Mouse (Mus musculus) c-Kit-positive CD71-positive TER-119-negative erythroid progenitor cells, embryonic 14.5 days (primary cell): ENCODE measurements around the gene Stx1a.

Experiments
- DNase-seq: peaks from one replicate; pipeline ENCODE4 v3.0.0-alpha.2; 2013; ENCODE audit warnings: low read depth

Gene Stx1a

GRCm38 (mm10) chr5:135008671-135009589, 14.4 kb upstream of the Stx1a start, which contains the start of gene Abhd11:
Gene Abhd11 (plus strand): TSS chr5:135009152.
- DNase-seq = peak; percentile 100

GRCm38 (mm10) chr5:135009590-135010319, 13.5 kb upstream of the Stx1a start:
- DNase-seq = peak; percentile 87

GRCm38 (mm10) chr5:135010320-135010709, 13.0 kb upstream of the Stx1a start:
- no peak for DNase-seq

- no peak for DNase-seq
These were observed 12.2 kb upstream of the Stx1a start for GRCm38 (mm10) chr5:135010841-135011743.

- DNase-seq = no peak
These were observed 11.3 kb upstream of the Stx1a start for GRCm38 (mm10) chr5:135011809-135012613.

- DNase-seq = peak; percentile 79
These were observed 10.4 kb upstream of the Stx1a start for GRCm38 (mm10) chr5:135012671-135013441.

- DNase-seq = peak; percentile 79
These were observed 7.8 kb upstream of the Stx1a start for GRCm38 (mm10) chr5:135015497-135015896.

GRCm38 (mm10) chr5:135016224-135016759, 7.0 kb upstream of the Stx1a start:
- DNase-seq = no peak

- no peak for DNase-seq
These were observed 1.5 kb upstream of the Stx1a start for GRCm38 (mm10) chr5:135021814-135022213.

- no peak for DNase-seq
These were observed 1.5 kb downstream of the Stx1a start for GRCm38 (mm10) chr5:135024665-135025224.

GRCm38 (mm10) chr5:135025899-135026298, 2.6 kb downstream of the Stx1a start:
- DNase-seq = no peak

- no peak for DNase-seq
These were observed 5.9 kb downstream of the Stx1a start for GRCm38 (mm10) chr5:135029007-135029854.

- DNase-seq = no peak
These were observed 9.3 kb downstream of the Stx1a start for GRCm38 (mm10) chr5:135032581-135032980.

- DNase-seq = no peak
These were observed 11.3 kb downstream of the Stx1a start for GRCm38 (mm10) chr5:135034593-135034992.

- no peak for DNase-seq
These were observed 12.5 kb downstream of the Stx1a start for GRCm38 (mm10) chr5:135035608-135036359.

- DNase-seq = no peak
These were observed 14.7 kb downstream of the Stx1a start for GRCm38 (mm10) chr5:135037946-135038345.

- DNase-seq = no peak
These were observed 16.3 kb downstream of the Stx1a start for GRCm38 (mm10) chr5:135039541-135039940.

- DNase-seq = no peak
These were observed 16.8 kb downstream of the Stx1a start for GRCm38 (mm10) chr5:135040059-135040458.
